Mouse (Mus musculus) MEL (cell line): Measurements from ENCODE around the gene Dcn. TPM values are rescaled to one million over a fixed set of nuclear protein-coding genes. Genes with fewer than 3 reads are reported as not detected.

ENCODE experiments used
- DNase-seq: peaks from one replicate; pipeline ENCODE4 v3.0.0; 2011; ENCODE audit warnings: low read depth, low spot score
- H3K27ac ChIP-seq: 2 replicates; pipeline ENCODE4 v1.5.1; 2012; ENCODE audit warnings: low read depth, mild to moderate bottlenecking, control low read depth, low read length, moderate library complexity; ENCODE audit not compliant: control insufficient read depth
- H3K27me3 ChIP-seq, 2 experiments: fragments of 150-350 bp in 1 of 2; sonication (generic) in 1 of 2; 2 replicates each; pipeline ENCODE4 v1.6.1; 2012; ENCODE audit warnings: low read length in 2 of 2, mild to moderate bottlenecking in 2 of 2, improper control_type of control experiment in 1 of 2, moderate library complexity in 1 of 2; ENCODE audit not compliant: insufficient read depth in 2 of 2, control insufficient read depth in 1 of 2
- H3K36me3 ChIP-seq, 2 experiments: 2 replicates each; pipeline ENCODE4 v1.6.1; 2012 to 2014; ENCODE audit warnings: low read length in 2 of 2, improper control_type of control experiment in 1 of 2, inconsistent platforms in 1 of 2, mild to moderate bottlenecking in 1 of 2; ENCODE audit not compliant: insufficient read depth in 2 of 2, control insufficient read depth in 1 of 2
- H3K4me1 ChIP-seq, 2 experiments: fragments of 150-350 bp in 1 of 2; sonication (generic) in 1 of 2; 2 replicates each; pipeline ENCODE4 v1.6.1; 2012; ENCODE audit warnings: low read length in 2 of 2, improper control_type of control experiment in 1 of 2, mild to moderate bottlenecking in 1 of 2; ENCODE audit not compliant: insufficient read depth in 2 of 2, control insufficient read depth in 1 of 2
- H3K4me3 ChIP-seq, 2 experiments: fragments of 150-350 bp in 1 of 2; sonication (generic) in 1 of 2; 2 replicates each; pipeline ENCODE4 v1.5.1; 2012; ENCODE audit warnings: low read depth in 2 of 2, low read length in 2 of 2, mild to moderate bottlenecking in 2 of 2, moderate library complexity in 2 of 2, control low read depth in 1 of 2, improper control_type of control experiment in 1 of 2; ENCODE audit not compliant: control insufficient read depth in 1 of 2, insufficient read depth in 1 of 2
- H3K79me2 ChIP-seq: 2 replicates; pipeline ENCODE4 v1.6.1; 2012; ENCODE audit warnings: mild to moderate bottlenecking, low read length, moderate library complexity; ENCODE audit not compliant: control insufficient read depth, poor library complexity, insufficient read depth
- H3K9ac ChIP-seq: 2 replicates; pipeline ENCODE4 v1.6.1; 2012; ENCODE audit warnings: low read depth, mild to moderate bottlenecking, control low read depth, low read length, moderate library complexity; ENCODE audit not compliant: control insufficient read depth, poor library complexity, severe bottlenecking
- H3K9me3 ChIP-seq: fragments of 150-350 bp; sonication (generic); replicated peaks from 2 replicates; pipeline ENCODE4 v1.6.1; 2012; ENCODE audit warnings: mild to moderate bottlenecking, low read length, improper control_type of control experiment, moderate library complexity; ENCODE audit not compliant: insufficient read depth
- CTCF ChIP-seq, 3 experiments: IDR thresholded peaks in 2 of 3; conservative IDR thresholded peaks in 1 of 3; 2 replicates each; pipeline ENCODE4 v1.5.1; 2011 to 2012; ENCODE audit warnings: low read length in 3 of 3, low read depth in 2 of 3, mild to moderate bottlenecking in 2 of 3, improper control_type of control experiment in 1 of 3, inconsistent platforms in 1 of 3, mixed read lengths in 1 of 3, moderate library complexity in 1 of 3; ENCODE audit not compliant: control insufficient read depth in 1 of 3, insufficient read depth in 1 of 3, poor library complexity in 1 of 3, severe bottlenecking in 1 of 3
- ZNF384 ChIP-seq: IDR thresholded peaks from 2 replicates; pipeline ENCODE4 v1.6.1; 2012; ENCODE audit warnings: low read depth, mild to moderate bottlenecking, inconsistent platforms, low read length, improper control_type of control experiment
- polyA plus RNA-seq, 2 experiments: library from polyadenylated mRNA; stranded (reverse) in 1 of 2; unstranded in 1 of 2; fragments of >175 nt in 1 of 2; fragments of >200 nt in 1 of 2; gene quantifications; 2 replicates each; pipeline versions ENCODE4 v1.2.1 to v1.2.4; 2012; ENCODE audit warnings: low replicate concordance in 2 of 2, low read depth in 1 of 2; ENCODE audit not compliant: insufficient read length in 2 of 2, insufficient read depth in 1 of 2, missing spikeins in 1 of 2
- total RNA-seq: library from RNA; depleted of rRNA; stranded (reverse); fragments of 300-350 nt; gene quantifications from 2 replicates; pipeline ENCODE4 v1.2.3, GENCODE M21; 2012; rRNA removed

Dcn gene
- total and polyA plus RNA-seq, 3 experiments = not detected

DNA sequence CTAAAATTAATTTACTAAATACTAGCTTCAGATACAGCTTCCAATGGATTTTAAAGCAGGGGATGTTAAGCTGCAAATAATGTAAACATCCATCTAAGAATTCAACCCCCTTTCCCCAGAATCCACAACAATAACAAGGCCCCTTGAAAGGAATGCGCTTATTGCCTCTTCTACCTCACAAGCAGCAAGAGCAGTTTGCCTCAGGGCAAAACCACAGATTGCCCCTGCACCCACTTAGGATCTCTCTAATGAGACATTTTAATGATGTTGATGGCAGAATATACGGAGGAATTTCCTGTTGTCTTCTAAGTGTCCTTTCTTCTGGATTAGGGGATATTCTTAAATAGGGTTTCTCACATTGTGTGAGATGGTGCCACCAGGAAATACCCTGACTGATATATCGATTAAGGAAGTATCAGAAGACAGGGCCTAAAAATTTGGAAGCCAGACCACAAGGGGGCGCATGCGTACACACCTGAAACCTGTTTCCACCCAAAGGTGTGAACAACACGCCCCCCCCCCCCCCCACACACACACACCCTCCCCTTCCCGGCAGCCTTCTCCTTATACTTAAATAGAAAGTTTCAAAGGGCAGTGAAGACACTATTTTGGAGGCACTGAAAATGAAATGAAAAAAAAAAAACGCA, 88.2 kb downstream of the Dcn start:
- H3K9me3 ChIP-seq = no peaks in the 10 kb centered on the region
- no peak overlapping the region for H3K4me3 ChIP-seq
- TF ChIP-seq CTCF (IDR thresholded peaks at IDR 0.05 in 2 of 3, conservative IDR thresholded peaks at IDR 0.05 in 1 of 3; ENCODE audit: control insufficient read depth in 1 of 3, insufficient read depth in 1 of 3, low read depth in 2 of 3, low read length in 3 of 3, poor library complexity in 1 of 3, severe bottlenecking in 1 of 3) (peak in 1 of 3 experiments; percentile 34; a peak in 1 of 6 replicates), ZNF384 (no peak)
- H3K4me1 ChIP-seq = no peaks in the 10 kb centered on the region
- H3K9ac ChIP-seq = no peak overlapping the region
- no peaks in the 10 kb centered on the region for H3K27me3 ChIP-seq
- H3K79me2 ChIP-seq = no peaks in the 10 kb centered on the region
- peak; percentile 3 for DNase-seq
- H3K27ac ChIP-seq = no peak overlapping the region
- H3K36me3 ChIP-seq = no peaks in the 10 kb centered on the region

Other genes with a start within 250 kb of the Dcn start
- not detected in 2 replicates for gene Lum, start 85.5 kb downstream of the Dcn start, total RNA-seq
- gene Lum, start 85.5 kb downstream of the Dcn start, polyA plus RNA-seq = not detected
- gene Kera, start 127.3 kb downstream of the Dcn start, total RNA-seq = not detected in 2 replicates
- gene Kera, start 127.3 kb downstream of the Dcn start, polyA plus RNA-seq = not detected
- not detected in 2 replicates for gene Epyc, start 164.5 kb downstream of the Dcn start, total RNA-seq
- not detected for gene Epyc, start 164.5 kb downstream of the Dcn start, polyA plus RNA-seq
- gene Ccer1, start 213.4 kb downstream of the Dcn start, total RNA-seq = not detected in 2 replicates
- gene Ccer1, start 213.4 kb downstream of the Dcn start, polyA plus RNA-seq = not detected
- gene C030005K15Rik, start 247.1 kb downstream of the Dcn start, total RNA-seq = not detected in 2 replicates
- not detected for gene C030005K15Rik, start 247.1 kb downstream of the Dcn start, polyA plus RNA-seq